Mouse (Mus musculus): Measurements from ENCODE around the gene Sycp2. TPM values are rescaled to one million over a fixed set of nuclear protein-coding genes. Genes with fewer than 3 reads are reported as not detected.

The Sycp2 gene
- 0.09 and 0.14 TPM in 2 replicates for polyA plus RNA-seq (2014; fragmentation: Nextera tagmentation; extraction: Ambion mirVana)

- DNase-seq (ENCODE audit: low spot score) (no peak), ATAC-seq (no peak)
- H3K4me3 ChIP-seq (ENCODE audit: low read depth, low read length): no peak within 1 kb of the TSS
- no peaks in the 10 kb centered on the region for H3K27me3 ChIP-seq (replicated peaks; ENCODE audit: control insufficient read depth, insufficient read depth, low read length)
- H3K4me1 ChIP-seq (ENCODE audit: control insufficient read depth, insufficient read depth, low read length): no peaks in the 10 kb centered on the region
- H3K9ac ChIP-seq (ENCODE audit: low read length): no peak within 1 kb of the TSS
- WGBS: 90% methylated on average over 52 of the region's 52 CpGs
- no peak within 1 kb of the TSS for H3K4me2 ChIP-seq (ENCODE audit: low read length)
- no peaks in the 10 kb centered on the region for H3K36me3 ChIP-seq (ENCODE audit: control insufficient read depth, insufficient read depth, low read length)
- no peak within 1 kb of the TSS for H3K27ac ChIP-seq (ENCODE audit: low read depth, low read length)
- H3K9me3 ChIP-seq (replicated peaks; ENCODE audit: control insufficient read depth, low read length): no peaks in the 10 kb centered on the region
Measured at GRCm38 (mm10) chr2:178407053-178407815, at the start of gene Sycp2. Sycp2 (minus strand) TSS chr2:178407685.

GRCm38 (mm10) chr2:178454664-178455516 lies 47.4 kb upstream of the Sycp2 start:
- H3K36me3 ChIP-seq (ENCODE audit: control insufficient read depth, insufficient read depth, low read length): no peaks in the 10 kb centered on the region
- peak; percentile 72 for DNase-seq (ENCODE audit: low spot score)
- H3K4me3 ChIP-seq (ENCODE audit: low read depth, low read length): no peak overlapping the region
- H3K9me3 ChIP-seq (replicated peaks; ENCODE audit: control insufficient read depth, low read length): no peaks in the 10 kb centered on the region
- peaks cover 12% of the 10 kb centered on the region for H3K4me1 ChIP-seq (ENCODE audit: control insufficient read depth, insufficient read depth, low read length)
- H3K9ac ChIP-seq (ENCODE audit: low read length): no peak overlapping the region
- 0 out of 2 replicates have a peak overlapping the region, but pooled peaks have one; percentile 6 for H3K4me2 ChIP-seq (ENCODE audit: low read length)
- ATAC-seq: peak; percentile 66
- H3K27me3 ChIP-seq (replicated peaks; ENCODE audit: control insufficient read depth, insufficient read depth, low read length): no peaks in the 10 kb centered on the region
- WGBS: 38% methylated on average over 17 of the region's 17 CpGs
- H3K27ac ChIP-seq (ENCODE audit: low read depth, low read length): peak overlapping the region; percentile 33; the same call in 1 of the 2 replicates

GRCm38 (mm10) chr2:178450961-178451360 lies 43.5 kb upstream of the Sycp2 start:
- no peak for DNase-seq (ENCODE audit: low spot score)
- Histone ChIP-seq H3K36me3 (ENCODE audit: control insufficient read depth, insufficient read depth, low read length) (no peaks in the 10 kb centered on the region), H3K27ac (ENCODE audit: low read depth, low read length) (no peak overlapping the region), H3K9ac (ENCODE audit: low read length) (no peak overlapping the region), H3K4me2 (ENCODE audit: low read length) (no peak overlapping the region), H3K4me3 (ENCODE audit: low read depth, low read length) (no peak overlapping the region), H3K4me1 (ENCODE audit: control insufficient read depth, insufficient read depth, low read length) (peaks cover 12% of the 10 kb centered on the region), H3K27me3 (replicated peaks; ENCODE audit: control insufficient read depth, insufficient read depth, low read length) (no peaks in the 10 kb centered on the region), H3K9me3 (replicated peaks; ENCODE audit: control insufficient read depth, low read length) (no peaks in the 10 kb centered on the region)
- ATAC-seq: no peak
- 49% methylated on average over 10 of the region's 10 CpGs for WGBS

GRCm38 (mm10) chr2:178450236-178450635 lies 42.8 kb upstream of the Sycp2 start:
- DNase-seq (ENCODE audit: low spot score) (no peak), ATAC-seq (no peak)
- H3K27ac ChIP-seq (ENCODE audit: low read depth, low read length): no peak overlapping the region
- H3K36me3 ChIP-seq (ENCODE audit: control insufficient read depth, insufficient read depth, low read length): no peaks in the 10 kb centered on the region
- H3K4me1 ChIP-seq (ENCODE audit: control insufficient read depth, insufficient read depth, low read length): peaks cover 8% of the 10 kb centered on the region
- no peaks in the 10 kb centered on the region for H3K9me3 ChIP-seq (replicated peaks; ENCODE audit: control insufficient read depth, low read length)
- no peak overlapping the region for H3K4me3 ChIP-seq (ENCODE audit: low read depth, low read length)
- WGBS: 6% methylated on average over 2 of the region's 2 CpGs
- H3K4me2 ChIP-seq (ENCODE audit: low read length): no peak overlapping the region
- H3K9ac ChIP-seq (ENCODE audit: low read length): no peak overlapping the region
- H3K27me3 ChIP-seq (replicated peaks; ENCODE audit: control insufficient read depth, insufficient read depth, low read length): no peaks in the 10 kb centered on the region

- 82% methylated on average over 4 of the region's 4 CpGs for WGBS
Measured at GRCm38 (mm10) chr2:178449386-178449785, 41.9 kb upstream of the Sycp2 start.

GRCm38 (mm10) chr2:178437311-178437710 lies 29.8 kb upstream of the Sycp2 start:
- WGBS: 57% methylated on average over 9 of the region's 9 CpGs
- Histone ChIP-seq H3K4me3 (ENCODE audit: low read depth, low read length) (no peak overlapping the region), H3K9me3 (replicated peaks; ENCODE audit: control insufficient read depth, low read length) (no peaks in the 10 kb centered on the region), H3K4me2 (ENCODE audit: low read length) (no peak overlapping the region), H3K27me3 (replicated peaks; ENCODE audit: control insufficient read depth, insufficient read depth, low read length) (no peaks in the 10 kb centered on the region), H3K36me3 (ENCODE audit: control insufficient read depth, insufficient read depth, low read length) (no peaks in the 10 kb centered on the region), H3K9ac (ENCODE audit: low read length) (no peak overlapping the region), H3K4me1 (ENCODE audit: control insufficient read depth, insufficient read depth, low read length) (no peaks in the 10 kb centered on the region), H3K27ac (ENCODE audit: low read depth, low read length) (no peak overlapping the region)
- ATAC-seq: no peak; the same call in 1 of the 2 replicates
- DNase-seq (ENCODE audit: low spot score): peak; percentile 37

More at GRCm38 (mm10) chr2:178449386-178449785, 41.9 kb upstream of the Sycp2 start:
- Histone ChIP-seq H3K4me2 (ENCODE audit: low read length) (no peak overlapping the region), H3K27ac (ENCODE audit: low read depth, low read length) (no peak overlapping the region), H3K27me3 (replicated peaks; ENCODE audit: control insufficient read depth, insufficient read depth, low read length) (no peaks in the 10 kb centered on the region), H3K4me3 (ENCODE audit: low read depth, low read length) (no peak overlapping the region), H3K9me3 (replicated peaks; ENCODE audit: control insufficient read depth, low read length) (no peaks in the 10 kb centered on the region), H3K36me3 (ENCODE audit: control insufficient read depth, insufficient read depth, low read length) (no peaks in the 10 kb centered on the region), H3K9ac (ENCODE audit: low read length) (no peak overlapping the region), H3K4me1 (ENCODE audit: control insufficient read depth, insufficient read depth, low read length) (no peaks in the 10 kb centered on the region)
- DNase-seq (ENCODE audit: low spot score) (no peak), ATAC-seq (no peak)

- Histone ChIP-seq H3K4me2 (ENCODE audit: low read length) (no peak overlapping the region), H3K36me3 (ENCODE audit: control insufficient read depth, insufficient read depth, low read length) (no peaks in the 10 kb centered on the region), H3K9me3 (replicated peaks; ENCODE audit: control insufficient read depth, low read length) (no peaks in the 10 kb centered on the region), H3K4me3 (ENCODE audit: low read depth, low read length) (no peak overlapping the region), H3K27ac (ENCODE audit: low read depth, low read length) (no peak overlapping the region), H3K27me3 (replicated peaks; ENCODE audit: control insufficient read depth, insufficient read depth, low read length) (no peaks in the 10 kb centered on the region), H3K4me1 (ENCODE audit: control insufficient read depth, insufficient read depth, low read length) (no peaks in the 10 kb centered on the region), H3K9ac (ENCODE audit: low read length) (no peak overlapping the region)
- ATAC-seq: no peak
- no peak for DNase-seq (ENCODE audit: low spot score)
- WGBS: 87% methylated on average over 2 of the region's 2 CpGs
Measured at GRCm38 (mm10) chr2:178433903-178434302, 26.4 kb upstream of the Sycp2 start.

- H3K4me2 ChIP-seq (ENCODE audit: low read length): no peak overlapping the region
- no peak overlapping the region for H3K9ac ChIP-seq (ENCODE audit: low read length)
- no peak overlapping the region for H3K27ac ChIP-seq (ENCODE audit: low read depth, low read length)
- DNase-seq (ENCODE audit: low spot score) (no peak), ATAC-seq (no peak)
- no peaks in the 10 kb centered on the region for H3K27me3 ChIP-seq (replicated peaks; ENCODE audit: control insufficient read depth, insufficient read depth, low read length)
- H3K4me3 ChIP-seq (ENCODE audit: low read depth, low read length): no peak overlapping the region
- 81% methylated on average over 2 of the region's 2 CpGs for WGBS
- no peaks in the 10 kb centered on the region for H3K36me3 ChIP-seq (ENCODE audit: control insufficient read depth, insufficient read depth, low read length)
- H3K9me3 ChIP-seq (replicated peaks; ENCODE audit: control insufficient read depth, low read length): no peaks in the 10 kb centered on the region
- H3K4me1 ChIP-seq (ENCODE audit: control insufficient read depth, insufficient read depth, low read length): no peaks in the 10 kb centered on the region
Measured at GRCm38 (mm10) chr2:178433495-178433894, 26.0 kb upstream of the Sycp2 start.
